Mouse (Mus musculus) hindbrain, postnatal 0 days (tissue): ENCODE results near the gene Upf1. TPM values are rescaled to one million over a fixed set of nuclear protein-coding genes. Genes with fewer than 3 reads are reported as not detected.

Experiments
- ATAC-seq: fragments of 200-750 bp; cut with Nextera tagmentation; 2 replicates; pipeline ENCODE4 v1.8.0; 2017; ENCODE audit warnings: mild to moderate bottlenecking, moderate TSS enrichment, moderate library complexity
- DNase-seq: peaks from one replicate; pipeline ENCODE4 v3.0.0-alpha.2; 2015; ENCODE audit warnings: low spot score
- H3K27ac ChIP-seq: fragments of 300-500 bp; sonication (generic); 2 replicates; pipeline ENCODE4 v1.5.1; 2014; ENCODE audit warnings: mild to moderate bottlenecking
- H3K27me3 ChIP-seq: fragments of 300-500 bp; sonication (generic); 2 replicates; pipeline ENCODE4 v1.6.1; 2014; ENCODE audit warnings: low read length, mixed read lengths; ENCODE audit not compliant: insufficient read depth
- H3K36me3 ChIP-seq: fragments of 300-500 bp; sonication (generic); 2 replicates; pipeline ENCODE4 v1.6.1; 2014; ENCODE audit warnings: low read length, mixed read lengths; ENCODE audit not compliant: insufficient read depth
- H3K4me1 ChIP-seq: fragments of 300-500 bp; sonication (generic); 2 replicates; pipeline ENCODE4 v1.6.1; 2014; ENCODE audit warnings: antibody characterized with exemption, low read length, mixed read lengths; ENCODE audit not compliant: insufficient read depth
- H3K4me2 ChIP-seq: fragments of 300-500 bp; sonication (generic); 2 replicates; pipeline ENCODE4 v1.6.1; 2014; ENCODE audit warnings: low read depth, mild to moderate bottlenecking, low read length, moderate library complexity, mixed read lengths
- H3K4me3 ChIP-seq: fragments of 300-500 bp; sonication (generic); 2 replicates; pipeline ENCODE4 v1.5.1; 2014; ENCODE audit warnings: low read length
- H3K9ac ChIP-seq: fragments of 300-500 bp; sonication (generic); replicated peaks from 2 replicates; pipeline ENCODE4 v1.6.1; 2014; ENCODE audit warnings: mild to moderate bottlenecking, low read length, moderate library complexity, mixed read lengths
- H3K9me3 ChIP-seq: fragments of 300-500 bp; sonication (generic); 2 replicates; pipeline ENCODE4 v1.6.1; 2016; ENCODE audit warnings: low read length, mixed read lengths
- CTCF ChIP-seq: IDR thresholded peaks from 2 replicates; pipeline ENCODE4 v1.5.1; 2016; ENCODE audit warnings: antibody characterized with exemption, control low read depth, low read depth
- WGBS: fragments of 180-500 bp; shearing (Covaris S2); extraction: QIAGEN DNeasy Blood & Tissue Kit; methylation state at CpG from one replicate; pipeline ENCODE4 v1.1.7; 2014; 5-methylcytosine and 5-hydroxymethylcytosine counted together
- polyA plus RNA-seq: library from polyadenylated mRNA; unstranded; fragments of >200 nt; fragmentation: Nextera tagmentation; extraction: Ambion mirVana; gene quantifications from 2 replicates; pipeline ENCODE4 v1.2.1, GENCODE M21; 2015
- total RNA-seq: library from RNA; depleted of rRNA; stranded (reverse); fragments of >200 nt; gene quantifications from 2 replicates; pipeline ENCODE4 v1.2.3, GENCODE M21; 2014

The Upf1 gene
- total and polyA plus RNA-seq, 2 experiments from 2014 or later: 8.6 to 48.4 TPM

- Histone ChIP-seq H3K4me3 (no peak overlapping the region), H3K27ac (no peak overlapping the region), H3K9ac (no peak overlapping the region), H3K9me3 (no peaks in the 10 kb centered on the region), H3K4me1 (no peaks in the 10 kb centered on the region), H3K36me3 (peaks cover 48% of the 10 kb centered on the region), H3K4me2 (no peak overlapping the region), H3K27me3 (no peaks in the 10 kb centered on the region)
- no peak for DNase-seq
- TF ChIP-seq CTCF: no peak
- no peak for ATAC-seq
- WGBS: 80% methylated on average over 2 of the region's 2 CpGs
Measured at GRCm38 (mm10) chr8:70389678-70390077, 36.6 kb upstream of the Upf1 start.

- 40% methylated on average over 3 of the region's 3 CpGs for WGBS
- Histone ChIP-seq H3K9ac (no peak overlapping the region), H3K9me3 (no peaks in the 10 kb centered on the region), H3K27me3 (peaks cover 9% of the 10 kb centered on the region), H3K27ac (no peak overlapping the region), H3K4me1 (no peaks in the 10 kb centered on the region), H3K4me3 (no peak overlapping the region), H3K36me3 (peaks cover 26% of the 10 kb centered on the region), H3K4me2 (no peak overlapping the region)
- DNase-seq (peak; percentile 81), ATAC-seq (peak; percentile 68)
- TF ChIP-seq CTCF: peak; percentile 86
Measured at GRCm38 (mm10) chr8:70383287-70383686, 30.2 kb upstream of the Upf1 start.

GRCm38 (mm10) chr8:70380069-70380468 is 27.0 kb upstream of the Upf1 start:
- no peak overlapping the region for H3K4me3 ChIP-seq
- DNase-seq (no peak), ATAC-seq (no peak)
- H3K27me3 ChIP-seq: peaks cover 34% of the 10 kb centered on the region
- no peak overlapping the region for H3K4me2 ChIP-seq
- H3K36me3 ChIP-seq: peaks cover 6% of the 10 kb centered on the region; the same call in 1 of the 2 replicates
- no peaks in the 10 kb centered on the region for H3K9me3 ChIP-seq
- no peaks in the 10 kb centered on the region for H3K4me1 ChIP-seq
- 85% methylated on average over 12 of the region's 12 CpGs for WGBS
- H3K9ac ChIP-seq: no peak overlapping the region
- no peak for TF ChIP-seq CTCF
- no peak overlapping the region for H3K27ac ChIP-seq

GRCm38 (mm10) chr8:70377049-70377448 is 24.0 kb upstream of the Upf1 start:
- Histone ChIP-seq H3K4me2 (no peak overlapping the region), H3K27ac (no peak overlapping the region), H3K9me3 (no peaks in the 10 kb centered on the region), H3K9ac (no peak overlapping the region), H3K4me1 (no peaks in the 10 kb centered on the region), H3K36me3 (no peaks in the 10 kb centered on the region), H3K4me3 (no peak overlapping the region), H3K27me3 (peaks cover 58% of the 10 kb centered on the region)
- peak; percentile 44 for TF ChIP-seq CTCF
- WGBS: 16% methylated on average over 15 of the region's 15 CpGs
- ATAC-seq: no peak
- DNase-seq: no peak

GRCm38 (mm10) chr8:70376275-70376741 is 23.2 kb upstream of the Upf1 start:
- Histone ChIP-seq H3K4me2 (no peak overlapping the region), H3K4me1 (no peaks in the 10 kb centered on the region), H3K9me3 (no peaks in the 10 kb centered on the region), H3K27me3 (peaks cover 63% of the 10 kb centered on the region), H3K36me3 (no peaks in the 10 kb centered on the region), H3K9ac (no peak overlapping the region), H3K27ac (no peak overlapping the region), H3K4me3 (no peak overlapping the region)
- WGBS: 6% methylated on average over 37 of the region's 37 CpGs
- ATAC-seq (no peak), DNase-seq (no peak)
- TF ChIP-seq CTCF: no peak

DNA sequence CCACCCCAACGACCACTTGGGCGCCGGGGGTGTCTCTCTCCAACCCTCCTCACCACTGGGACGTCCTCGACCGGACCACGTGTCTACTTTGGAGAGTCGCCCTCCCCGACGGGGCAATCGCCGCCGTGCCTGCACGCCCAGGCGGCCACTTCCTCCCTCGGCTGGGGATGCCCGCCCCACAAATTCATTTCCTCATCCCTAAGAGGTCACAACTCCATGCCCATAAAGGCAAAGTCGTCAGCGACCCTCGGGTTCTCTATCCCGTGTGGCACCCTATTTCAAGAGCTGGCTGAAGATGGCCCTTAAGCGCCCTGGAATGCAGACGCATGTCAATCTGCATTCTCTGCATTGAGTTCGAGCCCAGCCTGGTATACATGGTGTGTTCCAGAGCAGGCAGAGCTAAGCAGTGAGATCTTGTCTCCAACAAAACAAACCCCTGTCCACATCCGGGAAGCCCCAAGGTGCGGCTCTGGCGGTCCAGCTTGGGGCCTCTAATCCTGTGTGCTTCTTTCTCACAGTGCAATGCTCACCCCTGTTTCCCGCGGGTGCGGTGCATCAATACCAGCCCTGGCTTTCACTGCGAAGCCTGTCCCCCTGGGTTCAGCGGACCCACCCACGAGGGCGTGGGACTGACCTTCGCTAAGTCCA is 22.3 kb upstream of the Upf1 start:
- no peak for TF ChIP-seq CTCF
- Histone ChIP-seq H3K27me3 (peaks cover 63% of the 10 kb centered on the region), H3K36me3 (no peaks in the 10 kb centered on the region), H3K9ac (no peak overlapping the region), H3K27ac (no peak overlapping the region), H3K4me2 (no peak overlapping the region), H3K4me1 (no peaks in the 10 kb centered on the region), H3K9me3 (no peaks in the 10 kb centered on the region), H3K4me3 (0 out of 2 replicates have a peak overlapping the region, but pooled peaks have one; percentile 17)
- DNase-seq (no peak), ATAC-seq (no peak)
- WGBS: 7% methylated on average over 35 of the region's 35 CpGs

DNA sequence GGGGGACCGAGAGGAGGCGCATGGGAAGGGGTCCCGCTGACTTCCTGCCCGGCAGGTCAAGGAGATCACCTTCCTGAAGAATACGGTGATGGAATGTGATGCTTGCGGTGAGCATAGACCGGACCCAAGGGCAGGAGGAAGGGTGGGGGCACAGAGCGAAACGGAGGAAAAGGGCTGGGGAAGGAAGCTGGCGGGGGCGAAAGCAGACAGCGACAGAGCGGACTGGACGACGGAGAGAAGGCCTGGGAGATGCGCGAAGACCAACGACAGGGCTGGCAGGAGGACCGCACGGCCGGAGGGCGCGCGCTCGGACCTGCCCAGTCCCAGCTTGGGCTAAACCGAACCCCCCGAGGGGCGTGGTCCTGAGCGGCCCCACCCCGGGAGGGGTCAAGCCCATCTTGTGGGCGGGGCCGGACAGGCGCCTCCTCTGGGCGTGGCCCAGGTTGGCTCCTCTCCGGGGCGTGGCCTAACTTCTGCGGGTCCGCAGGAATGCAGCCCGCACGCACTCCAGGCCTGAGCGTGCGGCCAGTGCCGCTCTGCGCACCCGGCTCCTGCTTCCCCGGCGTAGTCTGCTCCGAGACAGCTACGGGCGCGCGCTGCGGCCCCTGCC is 21.3 kb upstream of the Upf1 start:
- WGBS: 2% methylated on average over 41 of the region's 53 CpGs
- DNase-seq (peak; percentile 50), ATAC-seq (peak; percentile 58)
- no peaks in the 10 kb centered on the region for H3K9me3 ChIP-seq
- no peak overlapping the region for H3K27ac ChIP-seq
- no peaks in the 10 kb centered on the region for H3K36me3 ChIP-seq
- TF ChIP-seq CTCF: no peak
- H3K4me2 ChIP-seq: peak overlapping the region; percentile 33
- H3K9ac ChIP-seq: no peak overlapping the region
- no peaks in the 10 kb centered on the region for H3K4me1 ChIP-seq
- H3K4me3 ChIP-seq: peak overlapping the region; percentile 17
- H3K27me3 ChIP-seq: peaks cover 63% of the 10 kb centered on the region
